Mouse (Mus musculus) gastrocnemius, postnatal 14 days (tissue): ENCODE measurements around the gene Zfp609. TPM values are rescaled to one million over a fixed set of nuclear protein-coding genes. Genes with fewer than 3 reads are reported as not detected.
"Not testable (repeated sequence)": the region's sequence is repeated elsewhere in the genome, so short reads cannot be mapped to it uniquely, and the experiment has no call there.

Source experiments
- DNase-seq: peaks from one replicate; pipeline ENCODE4 v3.0.0; 2021; ENCODE audit warnings: mixed read lengths
- intact Hi-C: fragments of 180-260 bp; cut with DNase I; formaldehyde crosslinking; loops from one replicate; pipeline ENCODE4 v1.15.1; 2025; ENCODE audit warnings: low total_unique reads
- total RNA-seq, 2 experiments: library from RNA; stranded (reverse); gene quantifications; 2 replicates each; pipeline ENCODE4 v1.2.3; 2021

Zfp609 gene
- total RNA-seq, 2 experiments from 2014 or later = 15.8 to 18.8 TPM

- intact Hi-C loops = no loop called here
Measured at GRCm38 (mm10) chr9:65654700-65655237, 172.6 kb downstream of the Zfp609 start.

GRCm38 (mm10) chr9:65653741-65654140 lies 173.6 kb downstream of the Zfp609 start:
- intact Hi-C loops = no loop called here
- no peak for DNase-seq

More at GRCm38 (mm10) chr9:65654700-65655237, 172.6 kb downstream of the Zfp609 start:
- no peak for DNase-seq

DNA sequence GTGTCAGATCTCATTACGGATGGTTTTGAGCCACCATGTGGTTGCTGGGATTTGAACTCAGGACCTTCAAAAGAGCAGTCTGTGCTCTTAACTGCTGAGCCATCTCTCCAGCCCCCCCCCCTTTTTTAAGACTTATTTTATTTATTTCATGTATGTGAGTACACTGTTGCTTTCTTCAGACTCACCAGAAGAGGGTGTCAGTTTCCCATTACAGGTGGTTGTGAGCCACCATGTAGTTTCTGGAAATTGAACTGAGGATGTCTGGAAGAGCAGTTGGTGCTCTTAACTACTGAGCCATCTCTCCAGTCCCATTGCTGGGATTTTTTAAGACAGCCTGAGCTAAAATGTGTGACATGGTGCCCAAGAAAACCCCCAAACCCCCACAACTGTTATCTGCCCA lies 175.4 kb downstream of the Zfp609 start:
- DNase-seq, intact Hi-C loops: not testable (repeated sequence)

GRCm38 (mm10) chr9:65649997-65650396 lies 177.4 kb downstream of the Zfp609 start:
- DNase-seq = no peak
- intact Hi-C loops = no loop called here

DNA sequence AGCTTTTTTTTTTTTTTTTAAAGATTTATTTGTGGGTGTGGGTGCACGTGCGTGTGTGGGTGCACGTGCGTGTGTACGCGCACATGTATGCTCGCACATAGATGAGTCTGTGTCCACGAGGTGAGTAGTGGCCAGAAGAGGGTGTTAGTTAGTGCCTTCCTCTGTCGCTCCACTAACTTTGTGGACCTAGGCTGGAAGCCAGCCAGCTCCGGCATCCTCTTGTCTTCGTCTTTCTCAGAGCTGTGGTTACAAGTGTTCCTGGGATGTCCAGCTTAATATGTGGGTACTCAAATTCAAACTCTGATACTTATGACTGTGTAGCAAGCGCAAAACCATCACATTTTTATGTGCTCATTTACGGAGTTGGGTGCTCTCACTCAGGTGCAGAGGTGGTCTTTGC lies 178.6 kb downstream of the Zfp609 start:
- intact Hi-C loops = no loop called here
- DNase-seq = no peak

- no peak for DNase-seq
- intact Hi-C loops = no loop called here
Measured at GRCm38 (mm10) chr9:65646782-65647181, 180.6 kb downstream of the Zfp609 start.

DNA sequence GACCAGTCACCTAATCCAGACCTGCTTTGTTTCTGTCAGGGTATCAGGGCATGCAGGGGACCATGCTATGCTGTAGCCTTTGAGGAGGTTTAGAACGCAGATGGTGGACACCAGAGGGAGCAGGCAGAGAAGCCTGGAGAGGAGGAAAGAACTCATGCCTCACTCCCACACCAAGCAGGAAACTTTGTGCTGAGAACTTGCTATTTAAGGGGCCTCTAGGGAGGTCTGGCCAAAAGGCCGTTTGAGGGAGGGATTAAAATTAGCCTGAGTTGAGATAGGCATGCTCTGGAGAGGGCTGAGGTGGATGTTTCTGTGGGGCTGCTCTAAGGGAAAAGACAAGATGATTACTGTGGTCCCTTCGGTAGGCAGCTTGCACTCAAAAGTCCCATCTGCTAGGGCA lies 181.4 kb downstream of the Zfp609 start:
- DNase-seq = no peak
- intact Hi-C loops = no loop called here

GRCm38 (mm10) chr9:65644960-65645359 lies 182.4 kb downstream of the Zfp609 start:
- DNase-seq = no peak
- intact Hi-C loops = no loop called here

- intact Hi-C loops = no loop called here
Measured at GRCm38 (mm10) chr9:65642546-65642945, 184.8 kb downstream of the Zfp609 start.

More at GRCm38 (mm10) chr9:65642546-65642945, 184.8 kb downstream of the Zfp609 start:
- DNase-seq = no peak

Other genes with a start within 250 kb of the Zfp609 start
- 10 to 100 TPM in 1 of 2 experiments, 1 to 10 TPM in 1; 8.3 to 10.7 TPM for gene Plekho2, start 247.5 kb downstream of the Zfp609 start, total RNA-seq
- under 1 TPM; 0.44 to 0.57 TPM for gene Pif1, start 240.4 kb downstream of the Zfp609 start, total RNA-seq
- 1 to 10 TPM; 2.2 to 2.6 TPM for gene Rbpms2, start 197.9 kb downstream of the Zfp609 start, total RNA-seq
- 100 to 1,000 TPM; 258 to 262 TPM for gene Oaz2, start 159.6 kb downstream of the Zfp609 start, total RNA-seq
- gene Pclaf, start 62.7 kb upstream of the Zfp609 start, total RNA-seq = 1 to 10 TPM; 4.0 to 4.3 TPM
- gene Trip4, start 81.2 kb upstream of the Zfp609 start, total RNA-seq = 10 to 100 TPM; 14.9 to 15.6 TPM
- 1 to 10 TPM; 6.1 to 7.4 TPM for gene Csnk1g1, start 81.4 kb upstream of the Zfp609 start, total RNA-seq
- gene Ppib, start 232.7 kb upstream of the Zfp609 start, total RNA-seq = 100 to 1,000 TPM; 114 to 138 TPM
- gene Snx22, start 242.2 kb upstream of the Zfp609 start, total RNA-seq = under 1 TPM; 0.41 to 0.55 TPM